Mouse (Mus musculus) spleen, adult 2 months (tissue): ENCODE data around the gene Cirbp. TPM values are rescaled to one million over a fixed set of nuclear protein-coding genes. Genes with fewer than 3 reads are reported as not detected.

Experiments
- DNase-seq, 2 experiments: peaks; one replicate each; pipeline versions ENCODE4 v3.0.0 to v3.0.0-alpha.2; 2012 to 2021; ENCODE audit warnings: low spot score in 2 of 2, low read depth in 1 of 2
- H3K27ac ChIP-seq: fragments of 200-500 bp; 2 replicates; pipeline ENCODE4 v1.5.1; 2012; ENCODE audit warnings: low read length, inconsistent platforms; ENCODE audit not compliant: insufficient read depth
- H3K27me3 ChIP-seq: fragments of 200-500 bp; 2 replicates; pipeline ENCODE4 v1.6.1; 2012; ENCODE audit warnings: mild to moderate bottlenecking, moderate library complexity, low read length, inconsistent platforms; ENCODE audit not compliant: control insufficient read depth, insufficient read depth
- H3K36me3 ChIP-seq: fragments of 200-500 bp; 2 replicates; pipeline ENCODE4 v1.6.1; 2012; ENCODE audit warnings: mild to moderate bottlenecking, low read length, inconsistent platforms; ENCODE audit not compliant: control insufficient read depth, insufficient read depth
- H3K4me1 ChIP-seq: fragments of 200-500 bp; 2 replicates; pipeline ENCODE4 v1.6.1; 2011; ENCODE audit warnings: inconsistent platforms; ENCODE audit not compliant: control insufficient read depth, insufficient read depth, insufficient read length
- H3K4me3 ChIP-seq: fragments of 200-500 bp; 2 replicates; pipeline ENCODE4 v1.5.1; 2011; ENCODE audit warnings: mild to moderate bottlenecking, inconsistent platforms; ENCODE audit not compliant: insufficient read depth, insufficient read length; ENCODE audit errors: extremely low read depth
- CTCF ChIP-seq: fragments of 200-500 bp; IDR thresholded peaks from 2 replicates; pipeline ENCODE4 v1.5.1; 2011; ENCODE audit warnings: mild to moderate bottlenecking, inconsistent platforms; ENCODE audit not compliant: insufficient read depth, insufficient read length, insufficient replicate concordance; ENCODE audit errors: extremely low read depth
- POLR2A ChIP-seq: fragments of 200-500 bp; IDR thresholded peaks from 2 replicates; pipeline ENCODE4 v1.6.1; 2011; ENCODE audit warnings: low read depth, low read length, inconsistent platforms
- WGBS: fragments of 180-500 bp; shearing (Covaris S2); methylation state at CpG from one replicate; pipeline ENCODE4 v1.1.7; 2018; 5-methylcytosine and 5-hydroxymethylcytosine counted together
- polyA plus RNA-seq: library from polyadenylated mRNA; depleted of rRNA; stranded (reverse); fragments of >200 nt; gene quantifications from 2 replicates; pipeline ENCODE4 v1.2.3, GENCODE M21; 2012

The Cirbp gene
- polyA plus RNA-seq, 1 experiment = 144 TPM

- peak; percentile 94 to 95 for DNase-seq
- Histone ChIP-seq H3K27me3 (peaks cover 10% of the 10 kb centered on the region; the same call in 1 of the 2 replicates), H3K36me3 (peaks cover 12% of the 10 kb centered on the region), H3K4me1 (peaks cover 19% of the 10 kb centered on the region), H3K4me3 (peak overlapping the region; percentile 89), H3K27ac (peak overlapping the region; percentile 92)
- under 1% methylated on average over 43 of the region's 43 CpGs for WGBS
- TF ChIP-seq CTCF = no peak
- TF ChIP-seq POLR2A = peak; percentile 68
These were observed 23.8 kb upstream of the Cirbp start for GRCm38 (mm10) chr10:80141786-80142529.

DNA sequence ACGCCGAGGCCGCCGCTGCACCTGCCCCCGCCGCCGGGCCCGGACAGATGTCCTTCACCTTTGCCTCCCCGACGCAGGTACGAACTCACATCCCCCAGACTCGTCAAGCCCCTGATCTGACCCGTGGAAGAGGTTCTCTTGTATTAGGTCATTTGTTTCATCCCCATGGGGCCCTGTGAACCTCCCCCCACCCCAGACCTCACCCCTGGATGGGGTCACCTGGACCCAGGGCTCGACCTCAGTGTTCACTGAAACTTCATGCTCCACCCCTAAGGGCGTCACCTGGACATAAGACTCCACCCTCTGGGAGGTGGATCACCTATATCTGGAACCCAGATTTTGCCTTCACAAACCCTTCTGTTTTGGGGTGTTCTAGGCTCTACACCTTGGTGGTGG is 23.3 kb upstream of the Cirbp start:
- WGBS = under 1% methylated on average over 15 of the region's 15 CpGs
- H3K27me3 ChIP-seq = peaks cover 7% of the 10 kb centered on the region; the same call in 1 of the 2 replicates
- peak overlapping the region; percentile 92 for H3K27ac ChIP-seq
- peaks cover 20% of the 10 kb centered on the region for H3K4me1 ChIP-seq
- peak overlapping the region; percentile 89 for H3K4me3 ChIP-seq
- DNase-seq = no peak
- TF ChIP-seq CTCF = no peak
- no peak for TF ChIP-seq POLR2A
- peaks cover 12% of the 10 kb centered on the region for H3K36me3 ChIP-seq

DNA sequence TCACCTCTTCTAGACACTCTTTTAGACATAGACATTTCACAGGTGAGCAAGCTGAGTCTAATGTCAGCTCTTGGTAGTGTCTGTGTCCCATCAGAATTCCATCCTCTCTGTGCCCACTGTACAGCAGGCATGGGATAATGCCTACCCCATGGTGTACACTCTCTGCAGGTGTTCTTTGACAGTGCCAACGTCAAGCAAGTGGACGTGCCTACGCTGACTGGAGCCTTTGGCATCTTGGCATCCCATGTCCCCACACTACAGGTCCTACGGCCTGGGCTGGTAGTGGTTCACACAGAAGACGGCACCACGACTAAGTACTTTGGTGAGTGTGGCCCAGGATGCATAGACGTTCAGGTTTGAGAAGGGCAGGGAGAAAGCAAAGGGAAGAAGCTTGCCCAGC is 22.1 kb upstream of the Cirbp start:
- Histone ChIP-seq H3K27me3 (peaks cover 7% of the 10 kb centered on the region; the same call in 1 of the 2 replicates), H3K4me1 (peaks cover 24% of the 10 kb centered on the region), H3K36me3 (peaks cover 12% of the 10 kb centered on the region), H3K27ac (no peak overlapping the region), H3K4me3 (no peak overlapping the region)
- TF ChIP-seq POLR2A (no peak), CTCF (no peak)
- no peak for DNase-seq
- 92% methylated on average over 7 of the region's 7 CpGs for WGBS

- Histone ChIP-seq H3K27me3 (0 out of 2 replicates have a peak, but pooled peaks cover 3% of the 10 kb centered on the region), H3K4me1 (peaks cover 21% of the 10 kb centered on the region), H3K27ac (no peak overlapping the region), H3K4me3 (no peak overlapping the region), H3K36me3 (peaks cover 12% of the 10 kb centered on the region)
- 90% methylated on average over 12 of the region's 12 CpGs for WGBS
- TF ChIP-seq CTCF (no peak), POLR2A (no peak)
- no peak for DNase-seq
These were observed 21.6 kb upstream of the Cirbp start for GRCm38 (mm10) chr10:80144159-80144558.

- Histone ChIP-seq H3K4me1 (peaks cover 16% of the 10 kb centered on the region), H3K36me3 (peaks cover 12% of the 10 kb centered on the region), H3K27ac (no peak overlapping the region), H3K27me3 (no peaks in the 10 kb centered on the region), H3K4me3 (no peak overlapping the region)
- 82% methylated on average over 20 of the region's 20 CpGs for WGBS
- DNase-seq = peak in 1 of 2 experiments; percentile 73
- peak; percentile 88 for TF ChIP-seq CTCF
- no peak for TF ChIP-seq POLR2A
These were observed 20.6 kb upstream of the Cirbp start for GRCm38 (mm10) chr10:80144864-80145838.

DNA sequence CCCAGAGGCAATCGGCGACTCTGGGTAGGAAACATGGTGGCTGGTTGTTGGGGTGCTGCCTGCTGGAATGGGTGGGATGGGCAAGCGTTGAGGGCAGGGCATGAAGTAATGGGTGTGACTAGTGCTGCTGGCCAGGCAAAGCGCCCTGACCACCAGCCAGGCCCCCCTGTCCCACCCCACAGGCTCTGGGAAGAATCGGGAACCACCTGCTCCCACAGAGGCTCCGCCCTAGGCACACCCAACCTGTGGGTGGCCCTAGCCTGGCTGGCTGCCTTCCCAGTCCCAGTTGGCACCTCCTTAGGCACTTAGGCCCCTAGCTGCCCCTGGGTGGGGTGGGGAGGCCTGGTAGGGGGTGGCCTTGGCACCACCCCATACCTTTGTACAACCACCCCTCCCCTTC is 19.9 kb upstream of the Cirbp start:
- H3K36me3 ChIP-seq = peaks cover 14% of the 10 kb centered on the region
- H3K27ac ChIP-seq = no peak overlapping the region
- WGBS = 76% methylated on average over 6 of the region's 6 CpGs
- peaks cover 16% of the 10 kb centered on the region for H3K4me1 ChIP-seq
- no peak overlapping the region for H3K4me3 ChIP-seq
- no peaks in the 10 kb centered on the region for H3K27me3 ChIP-seq
- DNase-seq = no peak
- no peak for TF ChIP-seq CTCF
- TF ChIP-seq POLR2A = no peak
